Mouse (Mus musculus) intestine, embryonic 15.5 days (tissue): ENCODE data around the gene Dpp6. TPM values are rescaled to one million over a fixed set of nuclear protein-coding genes. Genes with fewer than 3 reads are reported as not detected.

Experiments used
- ATAC-seq: fragments of 200-750 bp; cut with Nextera tagmentation; 2 replicates; pipeline ENCODE4 v1.8.0; 2017; ENCODE audit warnings: moderate TSS enrichment, moderate library complexity
- H3K27ac ChIP-seq: fragments of 300-500 bp; sonication (generic); 2 replicates; pipeline ENCODE4 v1.5.1; 2015; ENCODE audit warnings: mild to moderate bottlenecking, inconsistent platforms
- H3K27me3 ChIP-seq: fragments of 300-500 bp; sonication (generic); replicated peaks from 2 replicates; pipeline ENCODE4 v1.6.1; 2015; ENCODE audit warnings: inconsistent platforms
- H3K36me3 ChIP-seq: fragments of 300-500 bp; sonication (generic); 2 replicates; pipeline ENCODE4 v1.6.1; 2015; ENCODE audit warnings: inconsistent platforms
- H3K4me1 ChIP-seq: fragments of 300-500 bp; sonication (generic); replicated peaks from 2 replicates; pipeline ENCODE4 v1.6.1; 2015; ENCODE audit warnings: inconsistent platforms
- H3K4me2 ChIP-seq: fragments of 300-500 bp; sonication (generic); replicated peaks from 2 replicates; pipeline ENCODE4 v1.6.1; 2015; ENCODE audit warnings: mild to moderate bottlenecking, inconsistent platforms
- H3K4me3 ChIP-seq: fragments of 300-500 bp; sonication (generic); replicated peaks from 2 replicates; pipeline ENCODE4 v1.5.1; 2015; ENCODE audit warnings: inconsistent platforms
- H3K9ac ChIP-seq: fragments of 300-500 bp; sonication (generic); 2 replicates; pipeline ENCODE4 v1.6.1; 2015; ENCODE audit warnings: inconsistent platforms
- H3K9me3 ChIP-seq: fragments of 300-500 bp; sonication (generic); 2 replicates; pipeline ENCODE4 v1.6.1; 2016; ENCODE audit warnings: inconsistent platforms
- WGBS: fragments of 180-500 bp; shearing (Covaris S2); methylation state at CpG from one replicate; pipeline ENCODE4 v1.1.7; 2015; 5-methylcytosine and 5-hydroxymethylcytosine counted together
- polyA plus RNA-seq: library from polyadenylated mRNA; unstranded; fragments of >200 nt; fragmentation: Nextera tagmentation; extraction: Ambion mirVana; gene quantifications from 2 replicates; pipeline ENCODE4 v1.2.1, GENCODE M21; 2015

The Dpp6 gene
- polyA plus RNA-seq, 1 experiment from 2014 or later, result 1.3 TPM

DNA sequence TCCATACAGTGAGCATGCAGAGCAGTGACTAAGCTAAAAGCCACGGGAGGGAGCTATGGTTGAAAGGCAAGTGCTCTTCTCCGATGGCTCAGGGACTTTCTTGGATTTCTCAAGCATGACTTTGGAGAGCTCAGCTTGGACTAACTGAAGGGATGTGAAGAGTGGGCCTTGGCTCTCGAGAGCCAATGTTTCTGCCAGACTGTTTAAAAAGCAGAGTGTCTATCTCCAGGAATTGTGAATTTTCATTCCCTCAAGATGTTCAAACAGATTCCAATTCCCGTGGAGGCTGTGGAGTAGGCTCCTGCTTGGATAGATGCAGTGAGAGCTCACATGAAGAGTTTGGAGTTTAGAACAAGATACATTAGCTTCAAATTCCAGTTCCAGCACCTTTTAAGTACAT lies 266.8 kb downstream of the Dpp6 start:
- no peak for ATAC-seq
- Histone ChIP-seq H3K27ac (no peak overlapping the region), H3K9ac (no peak overlapping the region), H3K9me3 (no peaks in the 10 kb centered on the region), H3K4me1 (no peaks in the 10 kb centered on the region), H3K4me3 (no peak overlapping the region), H3K36me3 (no peaks in the 10 kb centered on the region), H3K4me2 (no peak overlapping the region), H3K27me3 (no peaks in the 10 kb centered on the region)
- 71% methylated on average over 4 of the region's 4 CpGs for WGBS

DNA sequence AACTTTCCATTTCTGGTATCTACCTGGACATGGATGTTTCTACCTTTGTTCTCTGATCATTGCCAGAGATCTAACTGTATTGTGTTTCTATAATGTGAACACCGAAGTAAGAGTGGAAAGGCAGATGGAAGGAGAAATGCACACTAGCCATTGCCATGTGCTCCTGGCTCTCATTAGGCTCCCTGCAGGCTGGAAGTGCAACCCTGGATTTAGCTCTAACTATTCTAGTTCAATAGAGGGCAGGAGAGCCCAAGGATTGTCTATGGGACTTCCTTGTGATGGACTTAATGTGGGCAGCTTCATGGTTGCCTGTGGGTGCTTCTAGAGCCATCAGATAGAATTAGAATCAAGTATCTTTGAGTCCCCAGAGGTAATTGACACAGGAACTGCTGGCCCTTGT lies 291.2 kb downstream of the Dpp6 start:
- WGBS, result 85% methylated on average over 1 of the region's 1 CpGs
- H3K36me3 ChIP-seq, result no peaks in the 10 kb centered on the region
- no peaks in the 10 kb centered on the region for H3K9me3 ChIP-seq
- no peak overlapping the region for H3K4me2 ChIP-seq
- no peak overlapping the region for H3K4me3 ChIP-seq
- H3K27me3 ChIP-seq, result no peaks in the 10 kb centered on the region
- no peak overlapping the region for H3K27ac ChIP-seq
- no peak for ATAC-seq
- H3K9ac ChIP-seq, result no peak overlapping the region
- H3K4me1 ChIP-seq, result no peaks in the 10 kb centered on the region

DNA sequence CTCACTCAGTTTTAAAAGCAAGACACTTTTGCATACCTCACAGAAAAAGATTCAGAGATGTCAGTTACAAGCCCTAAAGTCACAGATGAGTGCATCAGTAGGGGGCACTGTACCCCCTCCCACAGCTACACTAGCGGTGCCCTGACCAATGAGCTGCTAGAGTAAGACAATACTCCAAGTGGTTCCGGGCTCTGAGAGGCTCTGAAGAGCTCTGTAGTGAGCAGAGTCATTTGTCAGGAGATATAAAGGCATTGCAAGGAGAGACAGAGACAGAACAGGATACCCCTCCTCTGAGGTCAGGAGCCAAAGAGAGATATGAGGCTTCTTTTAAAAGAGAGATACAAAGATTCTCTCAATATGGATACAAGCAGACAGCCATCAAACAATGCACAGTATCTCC lies 305.5 kb downstream of the Dpp6 start:
- Histone ChIP-seq H3K4me3 (no peak overlapping the region), H3K36me3 (no peaks in the 10 kb centered on the region), H3K4me1 (no peaks in the 10 kb centered on the region), H3K4me2 (no peak overlapping the region), H3K9ac (no peak overlapping the region), H3K27me3 (no peaks in the 10 kb centered on the region), H3K9me3 (no peaks in the 10 kb centered on the region), H3K27ac (no peak overlapping the region)
- 52% methylated on average over 2 of the region's 2 CpGs for WGBS
- no peak for ATAC-seq

DNA sequence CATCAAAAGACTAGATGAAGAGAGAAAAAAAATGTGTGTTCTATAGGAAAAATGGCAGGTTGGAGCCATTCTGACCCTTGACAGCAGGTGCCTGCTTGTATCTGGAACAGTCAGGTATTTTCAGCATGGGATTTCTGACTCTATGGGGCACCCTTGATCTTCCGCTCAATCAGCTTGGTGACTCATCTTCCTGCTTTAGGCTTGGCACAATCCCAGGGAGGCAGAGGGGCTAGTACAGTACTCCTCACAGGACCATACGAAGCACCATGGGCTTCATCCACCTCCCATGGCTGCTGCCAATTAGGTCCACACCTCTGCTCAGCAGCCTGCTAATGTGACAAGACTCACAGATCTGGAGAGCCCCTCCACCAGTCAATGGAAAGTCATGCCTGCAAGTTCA lies 305.9 kb downstream of the Dpp6 start:
- Histone ChIP-seq H3K9me3 (no peaks in the 10 kb centered on the region), H3K9ac (no peak overlapping the region), H3K36me3 (no peaks in the 10 kb centered on the region), H3K27me3 (no peaks in the 10 kb centered on the region), H3K27ac (no peak overlapping the region), H3K4me1 (no peaks in the 10 kb centered on the region), H3K4me3 (no peak overlapping the region), H3K4me2 (no peak overlapping the region)
- no peak for ATAC-seq
- WGBS, result 89% methylated on average over 2 of the region's 2 CpGs

DNA sequence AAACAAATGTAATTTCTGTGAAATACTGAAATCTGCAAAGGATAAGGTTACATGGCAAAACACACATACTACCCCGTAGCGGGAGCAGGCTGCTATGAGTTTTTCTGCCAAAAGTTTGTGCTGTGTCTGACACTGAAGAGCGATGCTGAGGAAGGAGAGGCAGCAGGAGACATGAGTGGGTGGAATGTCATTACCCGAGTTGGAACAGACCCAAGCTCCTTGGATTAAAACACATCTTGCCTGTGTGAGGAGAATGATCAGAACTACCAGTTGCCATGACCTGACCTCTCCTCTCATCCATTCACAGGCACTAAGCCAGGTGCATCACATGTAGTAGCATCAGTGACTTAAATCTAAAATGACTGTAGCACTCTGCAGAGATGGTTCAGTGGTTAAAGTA lies 309.0 kb downstream of the Dpp6 start:
- Histone ChIP-seq H3K9ac (no peak overlapping the region), H3K4me3 (no peak overlapping the region), H3K27ac (no peak overlapping the region), H3K4me1 (no peaks in the 10 kb centered on the region), H3K9me3 (no peaks in the 10 kb centered on the region), H3K36me3 (no peaks in the 10 kb centered on the region), H3K27me3 (no peaks in the 10 kb centered on the region), H3K4me2 (no peak overlapping the region)
- ATAC-seq, result no peak
- 67% methylated on average over 4 of the region's 4 CpGs for WGBS

DNA sequence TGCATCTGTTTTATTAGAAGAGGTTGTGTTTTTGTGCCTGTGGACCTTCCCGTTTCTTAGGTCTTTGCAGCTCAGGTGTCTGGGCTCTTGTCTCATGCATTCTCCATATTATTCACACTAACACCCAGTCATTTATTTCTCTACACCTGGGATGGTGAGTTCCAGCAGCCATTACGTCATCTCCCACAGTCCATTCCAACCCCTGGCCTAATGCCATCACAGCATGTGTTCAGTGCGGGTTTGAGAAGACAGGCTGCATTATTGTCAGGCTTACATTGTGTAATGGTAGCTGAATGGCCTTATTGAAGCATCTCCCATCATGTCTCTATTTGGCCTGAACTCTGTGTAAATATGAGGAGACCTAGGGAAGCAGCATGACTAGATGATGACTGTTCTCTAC lies 316.2 kb downstream of the Dpp6 start:
- Histone ChIP-seq H3K27me3 (no peaks in the 10 kb centered on the region), H3K4me1 (no peaks in the 10 kb centered on the region), H3K36me3 (no peaks in the 10 kb centered on the region), H3K9ac (no peak overlapping the region), H3K9me3 (no peaks in the 10 kb centered on the region), H3K4me2 (no peak overlapping the region), H3K27ac (no peak overlapping the region), H3K4me3 (no peak overlapping the region)
- 77% methylated on average over 3 of the region's 3 CpGs for whole genome bisulfite sequencing
- no peak for ATAC-seq

DNA sequence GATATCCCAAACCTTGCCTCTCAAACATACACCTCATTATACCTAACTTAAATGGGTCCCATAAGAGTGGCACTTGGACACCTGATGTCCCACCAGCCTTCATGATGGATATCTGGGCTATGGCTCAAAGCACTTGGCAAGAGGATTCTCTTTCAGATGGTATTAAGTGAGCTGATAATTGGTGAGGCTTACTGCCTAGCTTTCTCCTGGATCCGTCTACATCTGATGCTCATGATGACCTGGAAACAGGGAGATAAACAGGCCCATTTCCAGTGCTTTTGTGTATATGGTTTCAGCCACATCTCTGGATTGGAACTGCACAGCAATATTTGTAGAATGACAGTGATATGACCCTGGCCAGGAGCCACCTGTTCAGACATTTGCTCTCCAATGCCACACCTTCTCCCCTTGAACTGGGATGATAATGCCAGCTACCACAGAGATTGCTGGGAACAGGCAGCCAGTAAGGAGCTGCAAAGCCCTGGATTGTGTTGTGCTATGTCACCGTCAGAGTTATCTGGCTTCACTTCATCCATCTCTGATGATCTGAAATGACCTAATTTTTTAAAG lies 317.5 kb downstream of the Dpp6 start:
- H3K9me3 ChIP-seq, result no peaks in the 10 kb centered on the region
- H3K27ac ChIP-seq, result no peak overlapping the region
- 82% methylated on average over 2 of the region's 2 CpGs for WGBS
- no peak overlapping the region for H3K4me2 ChIP-seq
- no peaks in the 10 kb centered on the region for H3K4me1 ChIP-seq
- H3K27me3 ChIP-seq, result no peaks in the 10 kb centered on the region
- H3K4me3 ChIP-seq, result no peak overlapping the region
- H3K36me3 ChIP-seq, result no peaks in the 10 kb centered on the region
- no peak for ATAC-seq
- no peak overlapping the region for H3K9ac ChIP-seq

DNA sequence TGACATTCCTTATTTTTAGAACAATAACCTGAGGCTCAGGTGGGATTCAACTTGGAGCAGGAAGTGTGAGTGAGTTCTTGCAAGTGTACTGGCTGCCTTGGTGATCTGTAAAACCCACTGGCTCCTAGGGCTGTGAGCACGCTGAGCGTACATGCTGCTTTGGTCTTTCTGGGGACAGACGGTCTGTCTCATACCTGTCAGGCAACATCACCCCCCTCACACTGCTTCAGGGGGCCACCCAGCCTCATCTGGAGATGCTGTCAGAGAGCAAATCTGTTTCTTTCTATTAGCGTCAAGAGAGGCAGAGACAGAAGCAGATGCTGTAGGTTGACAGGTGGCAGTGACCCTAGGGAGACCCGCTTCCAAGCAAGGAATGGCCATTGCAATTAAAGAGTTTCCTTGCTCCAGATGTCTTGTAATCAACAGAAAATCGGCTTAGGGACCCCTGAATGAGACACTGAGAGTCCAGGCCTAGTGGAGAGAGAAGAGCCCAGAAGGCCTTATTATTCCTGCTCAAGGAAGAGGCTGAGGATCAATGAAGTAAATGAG lies 330.5 kb downstream of the Dpp6 start:
- Histone ChIP-seq H3K4me3 (no peak overlapping the region), H3K4me2 (no peak overlapping the region), H3K27ac (no peak overlapping the region), H3K36me3 (no peaks in the 10 kb centered on the region), H3K4me1 (no peaks in the 10 kb centered on the region), H3K9ac (no peak overlapping the region), H3K9me3 (no peaks in the 10 kb centered on the region), H3K27me3 (no peaks in the 10 kb centered on the region)
- ATAC-seq, result no peak
- 78% methylated on average over 6 of the region's 6 CpGs for WGBS

DNA sequence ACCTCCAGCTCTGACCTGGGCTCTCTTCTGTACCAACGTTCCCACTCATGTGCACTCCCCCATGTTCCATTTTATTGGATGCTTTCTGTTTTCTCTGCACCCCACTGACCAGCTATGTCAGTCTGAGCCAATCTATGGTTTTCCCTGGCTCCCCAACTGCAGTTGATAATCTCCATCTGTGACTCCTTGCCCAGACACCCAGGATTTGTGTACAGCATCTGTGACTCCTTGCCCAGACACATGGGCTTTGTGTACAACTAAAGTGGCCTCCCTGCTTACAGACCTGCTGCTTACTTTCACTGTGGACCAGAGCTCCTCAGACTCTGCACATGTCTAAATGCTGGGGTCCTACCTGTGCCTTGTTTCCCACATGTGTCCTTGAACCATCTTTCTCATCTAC lies 334.0 kb downstream of the Dpp6 start:
- no peaks in the 10 kb centered on the region for H3K9me3 ChIP-seq
- ATAC-seq, result no peak
- no peaks in the 10 kb centered on the region for H3K4me1 ChIP-seq
- WGBS, result 77% methylated on average over 1 of the region's 1 CpGs
- no peaks in the 10 kb centered on the region for H3K36me3 ChIP-seq
- no peak overlapping the region for H3K9ac ChIP-seq
- no peak overlapping the region for H3K4me3 ChIP-seq
- H3K27ac ChIP-seq, result no peak overlapping the region
- H3K27me3 ChIP-seq, result no peaks in the 10 kb centered on the region
- H3K4me2 ChIP-seq, result no peak overlapping the region

DNA sequence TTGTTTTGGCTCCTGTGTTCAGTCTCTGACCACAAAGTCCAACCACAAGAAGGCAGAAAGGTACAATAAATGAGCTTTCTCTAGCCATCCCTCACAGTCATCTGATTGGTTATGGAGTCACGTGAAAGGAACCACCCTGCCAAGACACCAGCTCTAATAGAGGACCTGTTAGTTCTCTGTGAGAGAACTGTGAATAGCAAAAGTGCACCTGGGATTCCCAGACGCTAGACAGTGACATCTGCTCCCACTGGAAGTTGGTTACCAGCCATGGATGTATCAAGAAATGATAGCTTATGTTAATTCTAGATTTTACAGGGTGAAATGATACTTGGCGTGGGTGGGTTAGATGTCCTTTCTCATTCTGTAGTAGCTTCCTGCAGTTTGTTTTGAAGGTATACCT lies 338.7 kb downstream of the Dpp6 start:
- Histone ChIP-seq H3K9ac (no peak overlapping the region), H3K4me1 (no peaks in the 10 kb centered on the region), H3K27ac (no peak overlapping the region), H3K4me3 (no peak overlapping the region), H3K9me3 (no peaks in the 10 kb centered on the region), H3K27me3 (no peaks in the 10 kb centered on the region), H3K36me3 (no peaks in the 10 kb centered on the region), H3K4me2 (no peak overlapping the region)
- 67% methylated on average over 3 of the region's 3 CpGs for WGBS
- ATAC-seq, result no peak

DNA sequence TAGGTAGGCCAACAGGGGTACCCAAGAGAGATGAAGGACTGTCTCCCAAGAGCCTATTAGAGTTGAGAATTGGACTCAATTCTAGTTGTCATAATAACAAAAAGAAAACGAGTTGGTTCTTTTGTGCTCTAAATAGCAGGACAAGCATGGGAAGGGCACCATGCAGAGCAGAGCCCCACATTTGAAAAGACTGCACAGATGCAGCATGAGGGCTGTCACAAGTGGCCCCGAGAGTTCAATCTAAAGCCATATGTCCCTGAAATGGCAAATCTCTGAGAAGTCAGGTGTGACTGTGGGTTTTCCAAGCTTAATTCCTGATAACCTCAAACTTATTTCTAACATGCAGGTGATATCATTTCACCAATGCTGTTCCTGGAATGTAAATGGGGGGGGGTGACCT lies 339.4 kb downstream of the Dpp6 start:
- Histone ChIP-seq H3K4me2 (no peak overlapping the region), H3K9me3 (no peaks in the 10 kb centered on the region), H3K27ac (no peak overlapping the region), H3K9ac (no peak overlapping the region), H3K4me1 (no peaks in the 10 kb centered on the region), H3K4me3 (no peak overlapping the region), H3K27me3 (no peaks in the 10 kb centered on the region), H3K36me3 (no peaks in the 10 kb centered on the region)
- no peak for ATAC-seq
- WGBS, result 69% methylated on average over 2 of the region's 2 CpGs

DNA sequence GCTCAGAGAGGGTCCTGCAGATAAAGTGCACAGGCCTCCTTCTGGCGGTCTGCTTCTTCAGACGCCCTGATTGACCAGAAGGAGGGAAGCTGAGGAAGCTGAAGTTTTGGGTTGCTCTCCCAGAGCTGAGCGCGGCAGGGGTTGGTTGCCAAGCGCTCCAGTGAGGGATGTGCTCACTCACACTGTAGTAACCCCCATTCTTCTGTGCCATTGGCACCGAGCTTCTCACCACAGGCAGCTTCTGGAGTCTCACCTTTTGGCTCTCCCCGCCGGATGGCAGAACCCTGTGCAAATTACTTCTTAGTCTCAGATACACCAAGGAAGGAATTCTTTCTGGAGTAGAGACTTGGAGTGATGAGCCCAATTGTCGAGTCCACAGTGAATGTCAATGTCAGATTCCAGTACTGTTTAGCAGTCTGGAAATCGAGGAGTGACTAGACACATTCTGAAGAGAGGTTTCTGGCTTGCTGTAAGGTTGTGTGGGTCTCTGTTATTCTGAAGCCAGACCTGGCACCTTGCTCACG lies 344.2 kb downstream of the Dpp6 start:
- H3K36me3 ChIP-seq, result no peaks in the 10 kb centered on the region
- no peak overlapping the region for H3K27ac ChIP-seq
- no peaks in the 10 kb centered on the region for H3K27me3 ChIP-seq
- no peak overlapping the region for H3K4me3 ChIP-seq
- no peak overlapping the region for H3K4me2 ChIP-seq
- 65% methylated on average over 11 of the region's 11 CpGs for WGBS
- ATAC-seq, result no peak
- H3K4me1 ChIP-seq, result no peaks in the 10 kb centered on the region
- no peaks in the 10 kb centered on the region for H3K9me3 ChIP-seq
- H3K9ac ChIP-seq, result no peak overlapping the region

DNA sequence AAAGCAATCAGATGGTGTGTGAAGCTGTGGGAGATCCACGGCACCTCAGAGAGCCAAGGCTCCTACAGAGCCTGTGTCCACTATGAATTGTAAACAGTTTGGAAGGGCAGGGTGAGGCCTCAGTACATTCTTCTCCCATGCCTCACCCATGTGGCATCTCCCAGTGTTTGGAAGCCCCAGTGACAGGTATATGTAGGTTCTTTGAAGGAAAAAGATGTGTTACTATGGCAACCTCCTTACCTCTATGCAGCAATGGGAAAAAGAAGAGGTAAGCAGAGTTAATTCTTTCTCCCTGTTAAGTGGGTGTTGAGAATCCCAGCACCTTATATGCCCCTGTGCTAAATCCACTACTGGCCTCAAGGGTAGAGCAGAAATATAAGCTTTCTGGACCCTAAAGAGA lies 351.5 kb downstream of the Dpp6 start:
- H3K4me3 ChIP-seq, result no peak overlapping the region
- ATAC-seq, result no peak
- H3K9ac ChIP-seq, result no peak overlapping the region
- no peaks in the 10 kb centered on the region for H3K9me3 ChIP-seq
- WGBS, result 62% methylated on average over 1 of the region's 1 CpGs
- no peaks in the 10 kb centered on the region for H3K4me1 ChIP-seq
- H3K36me3 ChIP-seq, result no peaks in the 10 kb centered on the region
- no peak overlapping the region for H3K4me2 ChIP-seq
- H3K27ac ChIP-seq, result no peak overlapping the region
- H3K27me3 ChIP-seq, result no peaks in the 10 kb centered on the region
